Mouse (Mus musculus): ENCODE results near the gene Nsmce1.

DNA sequence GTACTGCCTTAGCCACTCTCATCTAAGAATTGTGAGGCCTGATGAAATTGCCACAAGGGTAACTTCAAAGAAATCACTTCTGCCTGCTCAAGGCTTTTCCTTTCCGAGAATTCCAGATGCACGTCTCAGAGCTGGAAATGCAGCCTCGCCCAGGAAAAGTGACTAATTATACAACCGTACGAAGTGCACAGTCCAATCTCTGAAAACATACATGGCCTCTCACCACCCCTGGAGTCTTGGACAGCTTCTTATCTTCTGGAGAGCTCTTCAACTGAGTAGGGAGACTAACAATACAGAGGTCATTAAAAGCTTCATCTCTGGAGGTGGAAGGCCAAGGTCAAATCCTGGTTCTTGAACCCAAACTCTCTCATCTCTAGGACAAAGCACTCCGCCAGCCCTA is 1.2 kb upstream of the Nsmce1 start:
- TF ChIP-seq CTCF (IDR thresholded peaks at IDR 0.05; ENCODE audit: low read depth) (no peak), EP300 (IDR thresholded peaks at IDR 0.05; ENCODE audit: low read depth) (no peak)

Measured in liver, embryonic 14.5 days (tissue).